Mouse (Mus musculus) ES-Bruce4 (cell line): ENCODE data around the gene Kif26b. TPM values are rescaled to one million over a fixed set of nuclear protein-coding genes. Genes with fewer than 3 reads are reported as not detected.

Experiments used
- H3K27ac ChIP-seq: 2 replicates; pipeline ENCODE4 v1.5.1; 2012; ENCODE audit warnings: low read length, inconsistent platforms; ENCODE audit not compliant: insufficient read depth
- H3K27me3 ChIP-seq: 2 replicates; pipeline ENCODE4 v1.6.1; 2012; ENCODE audit warnings: mild to moderate bottlenecking, low read length, inconsistent platforms; ENCODE audit not compliant: control insufficient read depth, poor library complexity, insufficient read depth, severe bottlenecking
- H3K36me3 ChIP-seq: 2 replicates; pipeline ENCODE4 v1.6.1; 2012; ENCODE audit warnings: inconsistent platforms, mild to moderate bottlenecking, low read length, moderate library complexity; ENCODE audit not compliant: control insufficient read depth, poor library complexity, insufficient read depth, severe bottlenecking
- H3K4me1 ChIP-seq: one replicate; pipeline ENCODE4 v1.8.1; 2011; ENCODE audit warnings: low read length; ENCODE audit not compliant: control insufficient read depth, insufficient read depth
- H3K4me3 ChIP-seq: 2 replicates; pipeline ENCODE4 v1.5.1; 2011; ENCODE audit warnings: low read depth, mild to moderate bottlenecking, low read length
- H3K9ac ChIP-seq: 2 replicates; pipeline ENCODE4 v1.6.1; 2012; ENCODE audit warnings: low read depth, mild to moderate bottlenecking, inconsistent platforms; ENCODE audit not compliant: poor library complexity, severe bottlenecking
- H3K9me3 ChIP-seq: replicated peaks from 2 replicates; pipeline ENCODE4 v1.6.1; 2012; ENCODE audit warnings: mild to moderate bottlenecking, low read length, inconsistent platforms; ENCODE audit not compliant: control insufficient read depth, poor library complexity, insufficient read depth, severe bottlenecking
- CTCF ChIP-seq: IDR thresholded peaks from one replicate; pipeline ENCODE4 v1.8.1; 2011; ENCODE audit warnings: low read depth, low read length
- EP300 ChIP-seq: IDR thresholded peaks from 2 replicates; pipeline ENCODE4 v1.6.1; 2011; ENCODE audit warnings: low read depth, low read length; ENCODE audit not compliant: insufficient read depth
- POLR2A ChIP-seq: IDR thresholded peaks from one replicate; pipeline ENCODE4 v1.8.1; 2011; ENCODE audit warnings: low read length; ENCODE audit not compliant: insufficient read depth
- polyA plus RNA-seq: library from polyadenylated mRNA; stranded (reverse); fragments of >200 nt; gene quantifications from 2 replicates; pipeline ENCODE4 v1.2.4, GENCODE M21; 2011; ENCODE audit warnings: low read depth; ENCODE audit not compliant: missing spikeins, insufficient read depth, insufficient read length

The Kif26b gene
- polyA plus RNA-seq: 0.31 and 0.41 TPM in 2 replicates

DNA sequence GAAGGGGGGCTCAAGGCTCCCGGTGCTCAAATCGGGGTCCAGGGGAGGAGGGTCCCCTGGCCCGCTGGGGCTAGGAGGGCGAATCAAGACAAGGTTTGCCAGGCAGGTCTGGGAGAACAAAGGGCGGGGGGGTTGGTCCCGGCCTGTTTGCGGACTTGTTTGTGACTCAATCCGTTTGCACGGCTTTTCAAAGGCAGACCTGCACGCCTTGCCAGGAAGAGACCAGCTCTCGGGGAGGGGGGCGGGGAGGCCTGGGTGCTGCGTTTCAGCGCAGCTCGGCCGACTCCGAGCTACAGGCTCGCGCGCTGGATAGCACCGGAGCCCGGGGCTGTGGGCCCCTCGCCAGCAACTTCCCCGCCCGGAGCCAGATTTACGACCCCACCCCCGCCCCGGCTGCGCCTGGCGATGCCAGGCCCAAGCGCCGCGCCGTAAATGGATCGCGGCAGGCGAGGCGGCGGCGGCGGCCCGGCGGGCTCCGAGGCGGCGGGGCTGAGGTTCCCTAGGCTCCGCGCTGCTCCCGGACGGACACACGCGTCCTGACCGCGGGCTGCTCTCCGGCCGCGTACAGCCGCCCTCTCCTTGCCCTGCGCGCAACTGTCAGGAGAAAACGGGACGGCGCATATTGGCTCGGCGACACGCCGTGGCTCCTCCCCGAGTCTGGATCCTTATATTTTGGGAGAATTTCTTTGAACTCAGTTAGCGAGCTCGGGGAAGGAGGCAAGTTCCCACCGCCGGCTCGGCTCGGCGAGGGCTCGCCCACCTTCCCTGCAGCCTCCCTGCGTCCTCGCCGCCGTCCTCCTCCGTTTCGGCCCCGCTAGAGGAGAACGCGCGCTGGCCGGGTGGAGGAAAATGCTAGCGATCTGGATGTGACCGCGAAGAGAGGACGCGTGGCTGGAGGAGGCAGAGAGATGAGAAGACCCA is at the start of gene Kif26b:
Gene Kif26b, plus strand, starts transcription at position 695 of the 921 bp plus-strand sequence.
- Histone ChIP-seq H3K27ac (no peak within 1 kb of the TSS), H3K27me3 (peaks cover 15% of the 10 kb centered on the region), H3K9me3 (no peaks in the 10 kb centered on the region), H3K36me3 (no peaks in the 10 kb centered on the region), H3K4me3 (peak within 1 kb of the TSS; percentile 71), H3K9ac (peak within 1 kb of the TSS; percentile 62), H3K4me1 (no peaks in the 10 kb centered on the region)
- TF ChIP-seq CTCF (no peak), EP300 (no peak)

DNA sequence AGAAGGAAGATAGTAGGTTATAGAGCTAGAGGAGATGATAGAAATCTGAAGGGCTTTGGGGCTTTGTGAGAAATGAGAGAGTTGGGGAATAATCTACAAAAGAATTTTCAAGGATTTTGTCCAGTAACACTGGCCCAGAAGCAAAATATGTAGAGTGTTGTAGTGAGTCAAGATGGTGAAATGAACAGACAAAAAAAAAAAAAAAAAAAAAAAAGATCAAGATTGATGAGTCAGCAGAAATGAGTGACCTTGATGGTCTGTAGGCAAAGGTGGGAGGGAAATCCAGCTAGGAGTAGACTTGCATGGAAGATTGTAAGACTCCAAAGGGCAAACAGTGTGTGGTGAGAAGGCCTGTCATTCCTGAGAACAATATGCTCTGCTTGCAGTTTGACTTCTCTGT is 45.1 kb upstream of the Kif26b start:
- Histone ChIP-seq H3K4me1 (no peaks in the 10 kb centered on the region), H3K27ac (no peak overlapping the region), H3K4me3 (no peak overlapping the region), H3K36me3 (no peaks in the 10 kb centered on the region), H3K9me3 (no peaks in the 10 kb centered on the region), H3K9ac (no peak overlapping the region), H3K27me3 (no peaks in the 10 kb centered on the region)
- TF ChIP-seq EP300: no peak
- no peak for TF ChIP-seq CTCF
- TF ChIP-seq POLR2A: no peak

DNA sequence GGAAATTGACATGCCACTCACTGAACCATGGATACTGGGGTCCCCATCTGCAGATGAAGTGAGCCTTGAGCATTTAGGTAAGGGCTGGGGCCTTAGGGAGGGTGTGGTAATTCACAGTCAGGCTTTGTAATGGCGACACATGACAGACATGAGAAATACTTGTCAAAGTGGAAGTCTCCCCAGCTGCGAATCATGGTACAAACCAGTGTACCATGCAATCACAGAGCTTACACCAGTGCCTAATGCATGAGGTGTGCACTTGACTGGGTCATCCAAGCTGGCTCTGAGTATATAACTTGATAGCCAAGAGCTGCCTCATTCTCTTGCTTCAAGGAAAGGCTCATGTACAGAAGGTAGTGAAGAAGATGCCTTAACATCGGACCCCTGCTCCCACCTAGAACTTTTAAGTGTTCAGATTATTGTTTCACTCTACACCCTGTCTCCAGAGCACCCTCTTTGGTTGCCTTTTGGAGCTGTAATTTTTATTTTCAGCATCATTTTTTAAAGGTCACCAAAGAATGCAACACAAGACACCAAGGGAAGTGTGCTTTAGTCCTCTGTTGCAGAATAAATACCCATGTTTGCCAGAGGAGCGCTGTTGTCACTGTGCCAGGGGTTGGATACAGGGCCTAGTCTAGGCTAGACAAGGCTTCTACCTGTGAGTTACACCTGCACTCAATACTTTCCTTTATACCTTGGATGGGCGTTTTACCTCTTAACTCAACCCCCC is 43.6 kb upstream of the Kif26b start:
- H3K9ac ChIP-seq: no peak overlapping the region
- no peak overlapping the region for H3K27ac ChIP-seq
- no peak overlapping the region for H3K4me3 ChIP-seq
- H3K36me3 ChIP-seq: no peaks in the 10 kb centered on the region
- H3K9me3 ChIP-seq: no peaks in the 10 kb centered on the region
- no peaks in the 10 kb centered on the region for H3K4me1 ChIP-seq
- no peaks in the 10 kb centered on the region for H3K27me3 ChIP-seq
- no peak for TF ChIP-seq EP300
- TF ChIP-seq POLR2A: no peak
- TF ChIP-seq CTCF: no peak

DNA sequence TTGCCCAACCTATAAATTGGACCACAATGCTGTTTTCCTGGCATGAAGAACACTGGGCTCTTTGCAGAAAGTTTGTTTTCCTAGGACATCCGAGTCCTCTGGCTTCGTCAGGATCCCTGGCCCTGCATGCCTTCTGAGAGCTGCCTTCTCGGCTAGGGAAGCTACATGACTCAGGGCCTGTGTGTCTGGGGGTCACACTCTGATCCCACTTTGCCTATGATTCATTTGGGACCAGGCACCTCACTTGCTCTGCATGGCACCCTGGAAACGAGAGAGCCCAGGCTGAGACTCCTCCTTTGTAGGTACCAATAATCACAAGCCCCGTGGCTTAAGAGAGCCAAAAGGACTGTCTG is 43.1 kb upstream of the Kif26b start:
- TF ChIP-seq CTCF: no peak
- TF ChIP-seq EP300: no peak
- TF ChIP-seq POLR2A: no peak
- no peak overlapping the region for H3K4me3 ChIP-seq

DNA sequence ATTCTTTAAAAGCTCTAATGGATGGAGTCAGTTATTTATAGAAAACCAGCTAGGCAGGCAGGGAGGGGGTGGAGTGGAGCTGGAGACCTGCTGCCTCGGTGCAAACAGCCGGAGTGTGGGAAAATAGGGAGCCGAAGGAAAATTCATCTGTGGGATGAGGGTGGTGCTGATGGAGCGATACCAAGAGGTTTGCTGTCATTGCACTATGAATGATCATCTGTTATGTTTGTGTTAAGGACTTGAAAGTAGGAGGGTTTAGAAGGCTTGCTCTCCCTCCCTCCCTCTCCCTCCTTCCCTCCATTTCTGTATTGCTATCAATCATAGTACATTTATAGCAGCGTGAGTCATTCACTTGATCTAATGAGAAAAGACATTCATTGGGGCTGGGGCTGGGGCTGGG is 42.1 kb upstream of the Kif26b start:
- TF ChIP-seq EP300 (no peak), CTCF (no peak), POLR2A (no peak)
- no peaks in the 10 kb centered on the region for H3K4me1 ChIP-seq
- no peak overlapping the region for H3K4me3 ChIP-seq
- no peak overlapping the region for H3K27ac ChIP-seq
- H3K9ac ChIP-seq: no peak overlapping the region
- no peaks in the 10 kb centered on the region for H3K36me3 ChIP-seq
- no peaks in the 10 kb centered on the region for H3K27me3 ChIP-seq
- H3K9me3 ChIP-seq: no peaks in the 10 kb centered on the region

More for the DNA sequence above, 43.1 kb upstream of the Kif26b start:
- no peak overlapping the region for H3K9ac ChIP-seq
- no peak overlapping the region for H3K27ac ChIP-seq
- H3K36me3 ChIP-seq: no peaks in the 10 kb centered on the region
- H3K4me1 ChIP-seq: no peaks in the 10 kb centered on the region
- H3K27me3 ChIP-seq: no peaks in the 10 kb centered on the region
- no peaks in the 10 kb centered on the region for H3K9me3 ChIP-seq

DNA sequence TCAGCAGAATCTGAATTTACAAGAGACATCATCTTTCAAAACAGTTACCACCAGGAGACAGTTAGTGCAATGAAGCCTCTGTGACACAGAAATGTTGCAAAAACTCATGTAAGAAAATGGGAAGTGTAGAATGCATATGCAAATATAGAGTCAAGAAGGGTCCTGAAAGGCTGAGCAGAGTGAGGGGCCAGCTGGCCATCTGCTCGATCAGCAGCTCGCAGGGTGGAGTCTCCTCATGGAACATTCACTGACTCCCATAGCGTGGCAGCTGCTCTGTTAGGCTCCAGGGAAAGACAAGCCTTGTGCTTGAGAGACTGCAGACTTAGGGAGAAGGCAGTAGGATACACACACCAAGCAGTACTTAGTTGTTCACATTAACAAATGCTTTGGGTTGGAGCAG is 39.8 kb upstream of the Kif26b start:
- H3K36me3 ChIP-seq: no peaks in the 10 kb centered on the region
- no peak overlapping the region for H3K4me3 ChIP-seq
- no peaks in the 10 kb centered on the region for H3K27me3 ChIP-seq
- no peak overlapping the region for H3K27ac ChIP-seq
- TF ChIP-seq POLR2A (no peak), EP300 (no peak), CTCF (no peak)
- no peaks in the 10 kb centered on the region for H3K4me1 ChIP-seq
- H3K9me3 ChIP-seq: no peaks in the 10 kb centered on the region
- no peak overlapping the region for H3K9ac ChIP-seq
